Mouse (Mus musculus): ENCODE results near the gene Dnase2a. TPM values are rescaled to one million over a fixed set of nuclear protein-coding genes. Genes with fewer than 3 reads are reported as not detected.

Dnase2a gene
- polyA plus RNA-seq, 1 experiment from 2014 or later: 12.8 TPM

Small RNAs within 50 kb of the gene (microRNA-seq; reads per million reads assigned to microRNA genes)
- gene Gm24197 (not detected), gene Mir7069 (2.8 reads per million, percentile 7 among the genes with 10 or more reads in this experiment)

Other genes starting within 250 kb of the Dnase2a start
- gene Ier2, start 245.7 kb upstream of the Dnase2a start, polyA plus RNA-seq (2016; fragmentation: Nextera tagmentation; extraction: Ambion mirVana): 134 and 144 TPM in 2 replicates
- 63.4 and 66.9 TPM in 2 replicates for gene Trmt1, start 222.3 kb upstream of the Dnase2a start, polyA plus RNA-seq (2016; fragmentation: Nextera tagmentation; extraction: Ambion mirVana)
- 16.9 and 21.4 TPM in 2 replicates for gene Nacc1, start 220.7 kb upstream of the Dnase2a start, polyA plus RNA-seq (2016; fragmentation: Nextera tagmentation; extraction: Ambion mirVana)
- 3.7 and 4.7 TPM in 2 replicates for gene Lyl1, start 207.1 kb upstream of the Dnase2a start, polyA plus RNA-seq (2016; fragmentation: Nextera tagmentation; extraction: Ambion mirVana)
- gene G430095P16Rik, start 185.6 kb upstream of the Dnase2a start, polyA plus RNA-seq (2016; fragmentation: Nextera tagmentation; extraction: Ambion mirVana): 9.7 and 11.8 TPM in 2 replicates
- 14.5 and 18.1 TPM in 2 replicates for gene Nfix, start 108.2 kb upstream of the Dnase2a start, polyA plus RNA-seq (2016; fragmentation: Nextera tagmentation; extraction: Ambion mirVana)
- gene Dand5, start 85.7 kb upstream of the Dnase2a start, polyA plus RNA-seq (2016; fragmentation: Nextera tagmentation; extraction: Ambion mirVana): 4.1 and 5.1 TPM in 2 replicates
- 46.5 and 48.6 TPM in 2 replicates for gene Gadd45gip1, start 77.0 kb upstream of the Dnase2a start, polyA plus RNA-seq (2016; fragmentation: Nextera tagmentation; extraction: Ambion mirVana)
- 104 and 109 TPM in 2 replicates for gene Rad23a, start 67.9 kb upstream of the Dnase2a start, polyA plus RNA-seq (2016; fragmentation: Nextera tagmentation; extraction: Ambion mirVana)
- gene Calr, start 61.6 kb upstream of the Dnase2a start, polyA plus RNA-seq (2016; fragmentation: Nextera tagmentation; extraction: Ambion mirVana): 764 and 842 TPM in 2 replicates
- gene Farsa, start 51.6 kb upstream of the Dnase2a start, polyA plus RNA-seq (2016; fragmentation: Nextera tagmentation; extraction: Ambion mirVana): 109 and 114 TPM in 2 replicates
- 86.5 and 88.8 TPM in 2 replicates for gene Syce2, start 36.4 kb upstream of the Dnase2a start, polyA plus RNA-seq (2016; fragmentation: Nextera tagmentation; extraction: Ambion mirVana)
- 42.8 and 44.9 TPM in 2 replicates for gene Gcdh, start 14.6 kb upstream of the Dnase2a start, polyA plus RNA-seq (2016; fragmentation: Nextera tagmentation; extraction: Ambion mirVana)
- gene Klf1, start 6.6 kb upstream of the Dnase2a start, polyA plus RNA-seq (2016; fragmentation: Nextera tagmentation; extraction: Ambion mirVana): 4.3 and 5.1 TPM in 2 replicates
- gene Mast1, start 28.8 kb downstream of the Dnase2a start, polyA plus RNA-seq (2016; fragmentation: Nextera tagmentation; extraction: Ambion mirVana): 0.33 and 0.60 TPM in 2 replicates
- gene Rtbdn, start 38.4 kb downstream of the Dnase2a start, polyA plus RNA-seq (2016; fragmentation: Nextera tagmentation; extraction: Ambion mirVana): 0.34 and 0.58 TPM in 2 replicates
- not detected in 2 replicates for gene Gm49661, start 60.9 kb downstream of the Dnase2a start, polyA plus RNA-seq (2016; fragmentation: Nextera tagmentation; extraction: Ambion mirVana)
- gene Prdx2, start 61.0 kb downstream of the Dnase2a start, polyA plus RNA-seq (2016; fragmentation: Nextera tagmentation; extraction: Ambion mirVana): 1,079 and 1,120 TPM in 2 replicates
- 105 and 122 TPM in 2 replicates for gene Rnaseh2a, start 61.2 kb downstream of the Dnase2a start, polyA plus RNA-seq (2016; fragmentation: Nextera tagmentation; extraction: Ambion mirVana)
- gene Junb, start 70.2 kb downstream of the Dnase2a start, polyA plus RNA-seq (2016; fragmentation: Nextera tagmentation; extraction: Ambion mirVana): 7.6 and 10.5 TPM in 2 replicates
- gene Hook2, start 82.0 kb downstream of the Dnase2a start, polyA plus RNA-seq (2016; fragmentation: Nextera tagmentation; extraction: Ambion mirVana): 19.3 and 19.7 TPM in 2 replicates
- not detected in 2 replicates for gene Best2, start 106.0 kb downstream of the Dnase2a start, polyA plus RNA-seq (2016; fragmentation: Nextera tagmentation; extraction: Ambion mirVana)
- gene Asna1, start 116.7 kb downstream of the Dnase2a start, polyA plus RNA-seq (2016; fragmentation: Nextera tagmentation; extraction: Ambion mirVana): 134 TPM in 2 replicates
- gene Trir, start 118.3 kb downstream of the Dnase2a start, polyA plus RNA-seq (2016; fragmentation: Nextera tagmentation; extraction: Ambion mirVana): 177 and 182 TPM in 2 replicates
- 30.5 and 31.7 TPM in 2 replicates for gene Tnpo2, start 128.4 kb downstream of the Dnase2a start, polyA plus RNA-seq (2016; fragmentation: Nextera tagmentation; extraction: Ambion mirVana)
- 27.4 and 29.9 TPM in 2 replicates for gene Fbxw9, start 151.5 kb downstream of the Dnase2a start, polyA plus RNA-seq (2016; fragmentation: Nextera tagmentation; extraction: Ambion mirVana)
- 1.1 TPM in 1 of 2 replicates, not detected in the other for gene Gm5741, start 159.4 kb downstream of the Dnase2a start, polyA plus RNA-seq (2016; fragmentation: Nextera tagmentation; extraction: Ambion mirVana)
- gene Dhps, start 163.2 kb downstream of the Dnase2a start, polyA plus RNA-seq (2016; fragmentation: Nextera tagmentation; extraction: Ambion mirVana): 71.5 and 72.3 TPM in 2 replicates
- 121 and 123 TPM in 2 replicates for gene Wdr83os, start 172.2 kb downstream of the Dnase2a start, polyA plus RNA-seq (2016; fragmentation: Nextera tagmentation; extraction: Ambion mirVana)
- 49.9 and 52.2 TPM in 2 replicates for gene Wdr83, start 172.7 kb downstream of the Dnase2a start, polyA plus RNA-seq (2016; fragmentation: Nextera tagmentation; extraction: Ambion mirVana)
- gene Man2b1, start 174.7 kb downstream of the Dnase2a start, polyA plus RNA-seq (2016; fragmentation: Nextera tagmentation; extraction: Ambion mirVana): 24.2 and 28.4 TPM in 2 replicates
- gene Zfp791, start 214.5 kb downstream of the Dnase2a start, polyA plus RNA-seq (2016; fragmentation: Nextera tagmentation; extraction: Ambion mirVana): 2.9 and 3.0 TPM in 2 replicates
- not detected in 2 replicates for gene Cks1brt, start 243.4 kb downstream of the Dnase2a start, polyA plus RNA-seq (2016; fragmentation: Nextera tagmentation; extraction: Ambion mirVana)